Mouse (Mus musculus) retina, postnatal 1 day (tissue): ENCODE measurements at regions not wholly inside any gene's neighbourhood (a gene's known extent, or its start where the extent isn't known, plus 50 kb on each side); places are given as distances from the start of the nearest gene placed in this dataset.

Source experiments
- DNase-seq: peaks from one replicate; pipeline ENCODE4 v3.0.0-alpha.2; 2012

GRCm38 (mm10) chr17:77327051-77327450 is 873.0 kb upstream of the Crim1 start:
- peak; percentile 74 for DNase-seq
